19 mouse cellular contexts compared by ENCODE assay signal in the genomic region with DNA sequence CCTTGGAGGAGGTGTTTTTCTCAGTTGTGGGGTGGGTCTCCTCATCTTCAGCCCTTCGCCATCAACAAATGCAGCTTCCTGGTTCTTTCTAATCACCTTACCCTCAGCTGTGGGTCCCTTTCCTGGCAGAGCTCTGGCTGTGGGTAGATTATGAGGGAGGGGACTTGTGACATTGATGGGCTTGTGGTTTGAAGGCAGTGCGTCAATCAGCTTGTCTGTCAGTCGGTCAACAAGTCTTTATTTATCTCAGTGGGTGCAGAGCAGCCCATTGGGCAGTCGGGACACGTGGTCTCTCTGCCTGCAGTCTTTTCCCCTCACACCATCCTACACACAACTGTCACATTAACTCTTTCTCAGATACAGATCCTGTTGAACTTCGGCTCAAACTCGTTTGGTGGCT.
DNase-seq lines count a peak whose midpoint lies in the region; ATAC-seq and TF ChIP-seq lines count a peak whose summit lies in the region.
"Had no signal": no experiment of that assay in that cellular context is flagged by ENCODE, and none has a peak within 500 bp of the region (broad histone marks: within the 10 kb centered on the region; RNA-seq: fewer than 3 reads in every experiment).

No protein-coding gene starts in this region.

- DNase-seq in layer of hippocampus, adult 2 months (ENCODE audit: low spot score in 2 of 2) = peak; percentile 35 to 37
- DNase-seq in layer of hippocampus, adult 9-10 months (ENCODE audit: low spot score) = no peak
- DNase-seq in adrenal gland, postnatal 14 days = no peak
- no peak for DNase-seq in embryo, embryonic 10 days (ENCODE audit: low spot score)
- DNase-seq: cerebellum, postnatal 10 days; gastrocnemius, adult 2 months; heart, postnatal 4 days; kidney, adult 9 months; kidney, postnatal 4 days; spleen, adult 18-20 months; thymus, adult 2 months had no signal

- H3K36me3 ChIP-seq in liver, embryonic 12.5 days = no peaks in the 10 kb centered on the region
- no peaks in the 10 kb centered on the region for H3K36me3 ChIP-seq in neural tube, embryonic 14.5 days (ENCODE audit: control insufficient read depth, insufficient read depth, low read length)
- H3K36me3 ChIP-seq: forebrain, embryonic 12.5 days; limb, embryonic 13.5 days; stomach, embryonic 15.5 days had no signal

- no peak overlapping the region for H3K9ac ChIP-seq in liver, embryonic 12.5 days
- H3K9ac ChIP-seq in neural tube, embryonic 14.5 days (replicated peaks; ENCODE audit: low read depth, low read length) = no peak overlapping the region; the same call in 1 of the 2 replicates
- H3K9ac ChIP-seq: forebrain, embryonic 12.5 days; limb, embryonic 13.5 days; stomach, embryonic 15.5 days had no signal

- H3K27me3 ChIP-seq in liver, embryonic 12.5 days (replicated peaks) = no peaks in the 10 kb centered on the region
- no peaks in the 10 kb centered on the region for H3K27me3 ChIP-seq in neural tube, embryonic 14.5 days (ENCODE audit: control insufficient read depth, insufficient read depth, low read length)
- H3K27me3 ChIP-seq: forebrain, embryonic 12.5 days; limb, embryonic 13.5 days; stomach, embryonic 15.5 days had no signal

- no peak for TF ChIP-seq CTCF in layer of hippocampus, adult 2 months (conservative IDR thresholded peaks at IDR 0.05)

- no peaks in the 10 kb centered on the region for H3K9me3 ChIP-seq in liver, embryonic 12.5 days (replicated peaks)
- no peaks in the 10 kb centered on the region for H3K9me3 ChIP-seq in neural tube, embryonic 14.5 days (ENCODE audit: control insufficient read depth, low read length)
- H3K9me3 ChIP-seq: forebrain, embryonic 12.5 days; limb, embryonic 13.5 days; stomach, embryonic 15.5 days had no signal

- H3K4me3 ChIP-seq in layer of hippocampus, adult 2 months = no peak overlapping the region
- no peak overlapping the region for H3K4me3 ChIP-seq in liver, embryonic 12.5 days
- H3K4me3 ChIP-seq in neural tube, embryonic 14.5 days (ENCODE audit: low read depth, low read length) = no peak overlapping the region
- H3K4me3 ChIP-seq: forebrain, embryonic 12.5 days; gastrocnemius, adult 2 months; limb, embryonic 13.5 days; stomach, embryonic 15.5 days had no signal

- peak; percentile 14 to 65; a peak in 3 of 4 replicates for ATAC-seq in hematopoietic stem cell, adult 5-6 weeks (replicated peaks in 1 of 2; ENCODE audit: insufficient read depth in 1 of 2, low FRiP score in 2 of 2, low TSS enrichment in 1 of 2, low read depth in 1 of 2, poor library complexity in 2 of 2, severe bottlenecking in 2 of 2)
- peak; percentile 85 for ATAC-seq in liver, embryonic 12.5 days
- ATAC-seq in neural tube, embryonic 14.5 days (ENCODE audit: low read depth) = no peak
- ATAC-seq: lung, postnatal 0 days had no signal

- WGBS in liver, embryonic 12.5 days (ENCODE audit: insufficient replicate concordance) = 7% methylated on average over 7 of the region's 7 CpGs
- WGBS in neural tube, embryonic 14.5 days = 49% methylated on average over 7 of the region's 7 CpGs

- H3K4me2 ChIP-seq in liver, embryonic 12.5 days = peak overlapping the region; percentile 8; the same call in 1 of the 2 replicates
- no peak overlapping the region for H3K4me2 ChIP-seq in neural tube, embryonic 14.5 days (ENCODE audit: low read depth, low read length)
- H3K4me2 ChIP-seq: forebrain, embryonic 12.5 days; limb, embryonic 13.5 days; midbrain, embryonic 11.5 days; stomach, embryonic 15.5 days had no signal

- peaks cover 18% of the 10 kb centered on the region for H3K4me1 ChIP-seq in liver, embryonic 12.5 days
- no peaks in the 10 kb centered on the region for H3K4me1 ChIP-seq in neural tube, embryonic 14.5 days (ENCODE audit: control insufficient read depth, insufficient read depth, low read length)
- H3K4me1 ChIP-seq: forebrain, embryonic 12.5 days; stomach, embryonic 15.5 days had no signal

- no peak overlapping the region for H3K27ac ChIP-seq in layer of hippocampus, adult 2 months
- peak overlapping the region; percentile 61 for H3K27ac ChIP-seq in liver, embryonic 12.5 days
- 0 out of 2 replicates have a peak overlapping the region, but pooled peaks have one; percentile 48 for H3K27ac ChIP-seq in neural tube, embryonic 14.5 days (ENCODE audit: low read depth, low read length)
- H3K27ac ChIP-seq: forebrain, embryonic 12.5 days; gastrocnemius, adult 2 months; limb, embryonic 13.5 days; stomach, embryonic 15.5 days had no signal

Comparison
In these comparisons a context has a peak if more than half of its experiments do, and no peak if none do; other contexts are left out.
1. DNase-seq: peak in layer of hippocampus, adult 2 months (2 of 2); none in layer of hippocampus, adult 9-10 months (single experiment), adrenal gland, postnatal 14 days (single experiment) and embryo, embryonic 10 days (single experiment).